Mouse (Mus musculus): ENCODE measurements at regions not wholly inside any gene's neighbourhood (a gene's known extent, or its start where the extent isn't known, plus 50 kb on each side); places are given as distances from the start of the nearest gene placed in this dataset.

- TF ChIP-seq POLR2A (IDR thresholded peaks at IDR 0.05; ENCODE audit: insufficient read depth, low read depth, low read length) (no peak), EP300 (IDR thresholded peaks at IDR 0.05; ENCODE audit: insufficient read depth, low read depth, low read length) (no peak), CTCF (IDR thresholded peaks at IDR 0.05) (no peak)
- 25% methylated on average over 1 of the region's 1 CpGs for WGBS
- Histone ChIP-seq H3K79me2 (replicated peaks; ENCODE audit: control insufficient read depth, insufficient read depth, low read length) (no peaks in the 10 kb centered on the region), H3K4me3 (no peak overlapping the region), H3K4me1 (ENCODE audit: control insufficient read depth, insufficient read depth, low read length) (no peaks in the 10 kb centered on the region), H3K27ac (no peak overlapping the region), H3K27me3 (ENCODE audit: control insufficient read depth, insufficient read depth, low read length) (no peaks in the 10 kb centered on the region), H3K36me3 (ENCODE audit: control insufficient read depth, insufficient read depth, low read length) (no peaks in the 10 kb centered on the region), H3K9ac (ENCODE audit: low read depth, low read length) (no peak overlapping the region)
- DNase-seq, result no peak
- intact Hi-C loops (cut with DNase I), result no loop called here
Observed at GRCm38 (mm10) chr11:38886466-38886865, 1650.7 kb upstream of the Tenm2 start.

DNA sequence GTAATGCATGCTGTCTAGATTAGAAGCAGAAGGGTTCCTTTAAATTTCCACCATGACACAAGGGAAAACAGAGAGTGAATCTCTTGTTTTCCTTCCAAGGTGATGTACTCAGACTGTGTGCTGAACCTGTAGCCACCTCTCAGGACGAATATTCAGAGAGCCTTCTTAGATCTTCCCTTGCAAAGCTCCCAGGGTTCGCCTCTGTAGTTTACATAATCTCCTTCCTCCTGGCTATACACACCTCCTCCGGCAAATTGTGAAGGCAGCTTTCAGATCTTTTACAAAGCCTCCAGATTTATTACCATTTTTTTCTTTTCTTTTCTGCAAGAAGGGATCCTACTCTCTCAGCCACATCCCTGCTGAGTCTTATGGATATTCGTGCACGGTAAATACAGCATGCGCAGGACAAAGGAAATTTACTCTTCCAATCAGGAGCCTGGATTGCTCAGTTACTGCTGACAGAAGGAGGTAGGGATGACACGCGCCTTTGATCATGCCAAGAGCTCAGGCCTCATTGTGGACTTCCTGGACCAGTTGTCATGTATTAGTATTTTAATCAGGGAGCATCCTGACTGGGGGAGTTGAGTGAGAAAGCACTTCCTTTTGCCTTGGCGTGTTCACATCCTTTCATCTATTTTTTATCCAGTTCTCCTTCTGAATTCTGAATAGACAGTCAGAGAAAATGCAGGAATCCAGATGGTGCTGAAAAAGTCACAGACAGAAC, 1626.0 kb upstream of the Tenm2 start:
- no peaks in the 10 kb centered on the region for H3K4me1 ChIP-seq (ENCODE audit: control insufficient read depth, insufficient read depth, low read length)
- no peak for DNase-seq
- H3K27ac ChIP-seq, result no peak overlapping the region
- 20% methylated on average over 9 of the region's 9 CpGs for WGBS
- intact Hi-C loops (cut with DNase I), result no loop called here
- TF ChIP-seq CTCF (IDR thresholded peaks at IDR 0.05), result no peak
- TF ChIP-seq EP300 (IDR thresholded peaks at IDR 0.05; ENCODE audit: insufficient read depth, low read depth, low read length), result no peak
- no peak for TF ChIP-seq POLR2A (IDR thresholded peaks at IDR 0.05; ENCODE audit: insufficient read depth, low read depth, low read length)
- H3K36me3 ChIP-seq (ENCODE audit: control insufficient read depth, insufficient read depth, low read length), result no peaks in the 10 kb centered on the region
- no peak overlapping the region for H3K9ac ChIP-seq (ENCODE audit: low read depth, low read length)
- H3K4me3 ChIP-seq, result no peak overlapping the region
- H3K27me3 ChIP-seq (ENCODE audit: control insufficient read depth, insufficient read depth, low read length), result no peaks in the 10 kb centered on the region
- H3K79me2 ChIP-seq (replicated peaks; ENCODE audit: control insufficient read depth, insufficient read depth, low read length), result no peaks in the 10 kb centered on the region

GRCm38 (mm10) chr11:38856645-38857044, 1620.9 kb upstream of the Tenm2 start:
- Histone ChIP-seq H3K4me1 (ENCODE audit: control insufficient read depth, insufficient read depth, low read length) (no peaks in the 10 kb centered on the region), H3K27ac (no peak overlapping the region), H3K9ac (ENCODE audit: low read depth, low read length) (no peak overlapping the region), H3K4me3 (no peak overlapping the region), H3K36me3 (ENCODE audit: control insufficient read depth, insufficient read depth, low read length) (no peaks in the 10 kb centered on the region), H3K79me2 (replicated peaks; ENCODE audit: control insufficient read depth, insufficient read depth, low read length) (no peaks in the 10 kb centered on the region), H3K27me3 (ENCODE audit: control insufficient read depth, insufficient read depth, low read length) (no peaks in the 10 kb centered on the region)
- WGBS, result 77% methylated on average over 9 of the region's 9 CpGs
- TF ChIP-seq CTCF (IDR thresholded peaks at IDR 0.05), result no peak
- no peak for TF ChIP-seq EP300 (IDR thresholded peaks at IDR 0.05; ENCODE audit: insufficient read depth, low read depth, low read length)
- no peak for TF ChIP-seq POLR2A (IDR thresholded peaks at IDR 0.05; ENCODE audit: insufficient read depth, low read depth, low read length)
- no peak for DNase-seq
- intact Hi-C loops (cut with DNase I), result no loop called here

- 61% methylated on average over 5 of the region's 5 CpGs for WGBS
- no peak overlapping the region for H3K9ac ChIP-seq (ENCODE audit: low read depth, low read length)
- intact Hi-C loops (cut with DNase I), result no loop called here
- no peak for TF ChIP-seq EP300 (IDR thresholded peaks at IDR 0.05; ENCODE audit: insufficient read depth, low read depth, low read length)
- no peak for TF ChIP-seq CTCF (IDR thresholded peaks at IDR 0.05)
- no peak for TF ChIP-seq POLR2A (IDR thresholded peaks at IDR 0.05; ENCODE audit: insufficient read depth, low read depth, low read length)
- H3K27me3 ChIP-seq (ENCODE audit: control insufficient read depth, insufficient read depth, low read length), result no peaks in the 10 kb centered on the region
- DNase-seq, result no peak
- no peaks in the 10 kb centered on the region for H3K36me3 ChIP-seq (ENCODE audit: control insufficient read depth, insufficient read depth, low read length)
- no peak overlapping the region for H3K27ac ChIP-seq
- no peak overlapping the region for H3K4me3 ChIP-seq
- H3K4me1 ChIP-seq (ENCODE audit: control insufficient read depth, insufficient read depth, low read length), result no peaks in the 10 kb centered on the region
- H3K79me2 ChIP-seq (replicated peaks; ENCODE audit: control insufficient read depth, insufficient read depth, low read length), result no peaks in the 10 kb centered on the region
Observed at GRCm38 (mm10) chr11:38829148-38829547, 1593.4 kb upstream of the Tenm2 start.

DNA sequence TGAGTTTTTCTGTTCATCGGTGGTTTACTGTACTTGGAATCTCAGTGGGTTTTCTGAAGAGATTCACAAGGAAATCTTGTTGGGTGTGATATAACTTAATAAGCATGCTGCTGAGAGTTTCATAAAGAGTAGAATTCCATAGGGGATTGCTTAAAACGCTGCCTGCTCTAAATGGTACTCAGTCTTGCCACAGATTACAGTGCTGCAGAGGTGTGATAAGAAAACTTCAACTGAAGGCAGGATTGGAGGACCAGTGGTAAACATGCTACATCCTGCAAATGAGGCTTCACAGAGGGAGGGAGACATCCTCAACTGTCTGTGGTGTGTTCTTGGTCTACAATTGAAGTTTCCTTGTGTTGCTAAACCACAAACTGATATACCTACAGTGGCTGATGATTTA, 1592.6 kb upstream of the Tenm2 start:
- no peak overlapping the region for H3K27ac ChIP-seq
- intact Hi-C loops (cut with DNase I), result no loop called here
- H3K9ac ChIP-seq (ENCODE audit: low read depth, low read length), result no peak overlapping the region
- 42% methylated on average over 2 of the region's 2 CpGs for WGBS
- no peak overlapping the region for H3K4me3 ChIP-seq
- H3K36me3 ChIP-seq (ENCODE audit: control insufficient read depth, insufficient read depth, low read length), result no peaks in the 10 kb centered on the region
- TF ChIP-seq CTCF (IDR thresholded peaks at IDR 0.05) (no peak), EP300 (IDR thresholded peaks at IDR 0.05; ENCODE audit: insufficient read depth, low read depth, low read length) (no peak), POLR2A (IDR thresholded peaks at IDR 0.05; ENCODE audit: insufficient read depth, low read depth, low read length) (no peak)
- no peaks in the 10 kb centered on the region for H3K4me1 ChIP-seq (ENCODE audit: control insufficient read depth, insufficient read depth, low read length)
- no peak for DNase-seq
- no peaks in the 10 kb centered on the region for H3K79me2 ChIP-seq (replicated peaks; ENCODE audit: control insufficient read depth, insufficient read depth, low read length)
- H3K27me3 ChIP-seq (ENCODE audit: control insufficient read depth, insufficient read depth, low read length), result no peaks in the 10 kb centered on the region

- Histone ChIP-seq H3K27ac (no peak overlapping the region), H3K4me1 (ENCODE audit: control insufficient read depth, insufficient read depth, low read length) (no peaks in the 10 kb centered on the region), H3K27me3 (ENCODE audit: control insufficient read depth, insufficient read depth, low read length) (no peaks in the 10 kb centered on the region), H3K4me3 (no peak overlapping the region), H3K9ac (ENCODE audit: low read depth, low read length) (no peak overlapping the region), H3K79me2 (replicated peaks; ENCODE audit: control insufficient read depth, insufficient read depth, low read length) (no peaks in the 10 kb centered on the region), H3K36me3 (ENCODE audit: control insufficient read depth, insufficient read depth, low read length) (no peaks in the 10 kb centered on the region)
- intact Hi-C loops (cut with DNase I), result no loop called here
- TF ChIP-seq EP300 (IDR thresholded peaks at IDR 0.05; ENCODE audit: insufficient read depth, low read depth, low read length) (no peak), POLR2A (IDR thresholded peaks at IDR 0.05; ENCODE audit: insufficient read depth, low read depth, low read length) (no peak), CTCF (IDR thresholded peaks at IDR 0.05) (no peak)
- DNase-seq, result no peak
- WGBS, result 76% methylated on average over 1 of the region's 1 CpGs
Observed at GRCm38 (mm10) chr11:38825172-38825753, 1589.5 kb upstream of the Tenm2 start.

Measured in heart, adult 2 months (tissue).